Mouse (Mus musculus) heart, embryonic 13.5 days (tissue): ENCODE measurements around the gene Card11. TPM values are rescaled to one million over a fixed set of nuclear protein-coding genes. Genes with fewer than 3 reads are reported as not detected.

Experiments
- ATAC-seq: fragments of 200-750 bp; cut with Nextera tagmentation; 2 replicates; pipeline ENCODE4 v1.8.0; 2017; ENCODE audit warnings: moderate TSS enrichment; ENCODE audit not compliant: insufficient number of reproducible peaks, low FRiP score, low TSS enrichment; ENCODE audit errors: extremely low read depth
- H3K27ac ChIP-seq: fragments of 300-500 bp; sonication (generic); replicated peaks from 2 replicates; pipeline ENCODE4 v1.5.1; 2015; ENCODE audit warnings: moderate library complexity, mild to moderate bottlenecking, inconsistent platforms
- H3K27me3 ChIP-seq: fragments of 300-500 bp; sonication (generic); replicated peaks from 2 replicates; pipeline ENCODE4 v1.6.1; 2015; ENCODE audit warnings: mild to moderate bottlenecking, inconsistent platforms
- H3K36me3 ChIP-seq: fragments of 300-500 bp; sonication (generic); 2 replicates; pipeline ENCODE4 v1.6.1; 2015; ENCODE audit warnings: mild to moderate bottlenecking, inconsistent platforms
- H3K4me1 ChIP-seq: fragments of 300-500 bp; sonication (generic); 2 replicates; pipeline ENCODE4 v1.6.1; 2015; ENCODE audit warnings: inconsistent platforms
- H3K4me2 ChIP-seq: fragments of 300-500 bp; sonication (generic); 2 replicates; pipeline ENCODE4 v1.6.1; 2015; ENCODE audit warnings: inconsistent platforms, mild to moderate bottlenecking, moderate library complexity
- H3K4me3 ChIP-seq: fragments of 300-500 bp; sonication (generic); 2 replicates; pipeline ENCODE4 v1.5.1; 2015; ENCODE audit warnings: moderate library complexity, mild to moderate bottlenecking, inconsistent platforms
- H3K9ac ChIP-seq: fragments of 300-500 bp; sonication (generic); 2 replicates; pipeline ENCODE4 v1.6.1; 2015; ENCODE audit warnings: inconsistent platforms, mild to moderate bottlenecking, moderate library complexity
- H3K9me3 ChIP-seq: fragments of 300-500 bp; sonication (generic); 2 replicates; pipeline ENCODE4 v1.6.1; 2016; ENCODE audit warnings: inconsistent platforms
- WGBS: fragments of 180-500 bp; shearing (Covaris S2); methylation state at CpG from one replicate; pipeline ENCODE4 v1.1.7; 2015; ENCODE audit warnings: mixed read lengths; 5-methylcytosine and 5-hydroxymethylcytosine counted together
- polyA plus RNA-seq: library from polyadenylated mRNA; unstranded; fragments of >200 nt; fragmentation: Nextera tagmentation; extraction: Ambion mirVana; gene quantifications from 2 replicates; pipeline ENCODE4 v1.2.1, GENCODE M21; 2015

The Card11 gene
- polyA plus RNA-seq, 1 experiment from 2014 or later = 0.27 TPM

GRCm38 (mm10) chr5:140944382-140945125 lies 55.8 kb downstream of the Card11 start:
- 74% methylated on average over 18 of the region's 18 CpGs for WGBS
- no peak overlapping the region for H3K27ac ChIP-seq

DNA sequence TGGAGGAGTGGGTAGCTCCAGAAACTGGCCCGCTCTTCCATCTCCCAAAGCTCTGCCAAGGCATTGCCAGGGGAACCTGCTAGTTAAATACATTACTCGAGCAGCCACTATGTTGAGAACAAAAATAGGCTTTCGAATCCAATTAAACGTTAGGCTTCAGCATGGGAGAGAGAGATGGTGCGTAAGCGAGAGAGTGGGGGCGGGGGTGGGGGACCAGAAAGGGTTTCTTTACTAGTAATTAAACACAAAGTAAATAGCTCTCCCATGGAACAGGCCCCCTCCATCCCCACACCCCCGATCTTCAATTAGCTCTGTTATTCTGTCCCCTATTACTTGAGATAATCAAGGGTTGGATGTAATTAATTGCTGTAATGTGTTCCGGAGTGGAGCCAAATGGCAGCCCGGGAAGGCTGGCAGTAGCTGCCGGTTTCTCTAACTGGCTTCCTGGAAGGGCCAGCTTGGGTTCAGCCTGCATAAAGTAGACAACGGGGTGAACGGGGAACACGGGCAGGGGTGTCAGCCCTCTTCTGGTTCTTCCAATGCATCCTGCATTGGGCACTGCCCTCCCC lies 59.4 kb downstream of the Card11 start:
- Histone ChIP-seq H3K27me3 (no peaks in the 10 kb centered on the region), H3K4me2 (no peak overlapping the region), H3K27ac (no peak overlapping the region), H3K9me3 (no peaks in the 10 kb centered on the region), H3K36me3 (no peaks in the 10 kb centered on the region), H3K9ac (no peak overlapping the region), H3K4me1 (no peaks in the 10 kb centered on the region), H3K4me3 (no peak overlapping the region)
- 74% methylated on average over 14 of the region's 14 CpGs for WGBS
- ATAC-seq = no peak

More at GRCm38 (mm10) chr5:140944382-140945125, 55.8 kb downstream of the Card11 start:
- Histone ChIP-seq H3K27me3 (no peaks in the 10 kb centered on the region), H3K9ac (no peak overlapping the region), H3K36me3 (no peaks in the 10 kb centered on the region), H3K4me3 (no peak overlapping the region), H3K4me2 (no peak overlapping the region), H3K4me1 (peaks cover 12% of the 10 kb centered on the region), H3K9me3 (no peaks in the 10 kb centered on the region)
- ATAC-seq = no peak

DNA sequence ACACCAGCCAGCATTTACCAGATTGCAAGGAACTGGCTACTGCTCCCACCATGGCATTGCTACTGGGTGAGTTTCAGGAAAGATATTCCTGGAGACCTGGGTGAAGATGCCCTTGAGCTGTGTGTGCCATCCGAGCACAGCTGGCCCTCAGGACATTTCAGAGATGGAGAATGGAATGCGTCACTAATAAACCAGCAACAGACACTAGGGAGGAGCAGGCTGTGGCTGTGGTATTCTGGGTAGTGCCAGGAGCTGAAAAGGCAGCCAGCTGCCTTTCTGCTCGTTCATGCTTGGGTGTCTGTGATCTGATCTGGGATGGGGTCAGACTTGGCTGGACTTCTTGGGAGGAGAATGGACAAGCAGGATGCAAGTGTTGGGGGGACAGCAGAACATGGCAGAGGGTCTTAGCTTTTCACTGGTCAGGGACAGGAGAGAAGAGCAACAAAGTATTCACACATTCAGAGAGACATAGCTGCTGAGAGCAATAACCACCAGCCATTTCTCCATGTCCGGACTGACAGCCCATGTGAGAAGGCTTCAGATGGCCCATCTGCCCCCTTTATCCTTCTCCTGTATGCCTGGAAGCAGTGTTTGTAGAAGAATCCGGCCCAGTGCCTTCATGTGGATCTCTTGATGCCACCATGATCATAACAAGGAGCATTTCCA lies 60.0 kb downstream of the Card11 start:
- WGBS = 55% methylated on average over 5 of the region's 5 CpGs
- no peak for ATAC-seq
- no peaks in the 10 kb centered on the region for H3K4me1 ChIP-seq
- H3K36me3 ChIP-seq = no peaks in the 10 kb centered on the region
- H3K27ac ChIP-seq = no peak overlapping the region
- H3K4me2 ChIP-seq = no peak overlapping the region
- no peaks in the 10 kb centered on the region for H3K27me3 ChIP-seq
- no peaks in the 10 kb centered on the region for H3K9me3 ChIP-seq
- no peak overlapping the region for H3K4me3 ChIP-seq
- H3K9ac ChIP-seq = no peak overlapping the region

DNA sequence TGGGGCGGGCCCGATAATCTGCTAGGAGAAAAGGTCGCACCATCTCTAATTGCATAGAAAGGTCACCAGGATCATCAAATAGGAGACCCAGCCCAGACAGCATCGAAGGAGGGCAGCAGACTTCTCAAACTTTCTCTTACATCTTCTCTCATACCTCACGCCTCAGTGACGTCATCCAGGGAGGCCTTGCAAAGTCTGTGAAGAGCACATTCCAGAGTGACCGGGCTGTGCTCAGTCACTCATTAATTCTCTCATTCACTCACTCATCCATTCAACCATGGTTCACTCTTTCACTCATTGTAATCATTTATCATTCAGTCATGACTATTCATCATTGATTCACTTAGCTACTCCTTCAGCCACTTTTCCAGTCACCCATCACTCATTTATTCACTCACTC lies 63.6 kb downstream of the Card11 start:
- peaks cover 3% of the 10 kb centered on the region; the same call in 1 of the 2 replicates for H3K4me1 ChIP-seq
- H3K9ac ChIP-seq = no peak overlapping the region
- no peaks in the 10 kb centered on the region for H3K27me3 ChIP-seq
- no peak overlapping the region for H3K4me3 ChIP-seq
- H3K4me2 ChIP-seq = no peak overlapping the region
- 72% methylated on average over 7 of the region's 7 CpGs for WGBS
- H3K36me3 ChIP-seq = no peaks in the 10 kb centered on the region
- no peaks in the 10 kb centered on the region; the same call in 1 of the 2 replicates for H3K9me3 ChIP-seq
- ATAC-seq = no peak
- no peak overlapping the region for H3K27ac ChIP-seq

- Histone ChIP-seq H3K4me2 (no peak overlapping the region), H3K36me3 (no peaks in the 10 kb centered on the region), H3K9me3 (no peaks in the 10 kb centered on the region; the same call in 1 of the 2 replicates), H3K9ac (no peak overlapping the region), H3K27me3 (no peaks in the 10 kb centered on the region), H3K27ac (no peak overlapping the region), H3K4me3 (no peak overlapping the region), H3K4me1 (peaks cover 4% of the 10 kb centered on the region; the same call in 1 of the 2 replicates)
- ATAC-seq = no peak
- whole genome bisulfite sequencing = 90% methylated on average over 3 of the region's 3 CpGs
Measured at GRCm38 (mm10) chr5:140935848-140936247, 64.5 kb downstream of the Card11 start.

DNA sequence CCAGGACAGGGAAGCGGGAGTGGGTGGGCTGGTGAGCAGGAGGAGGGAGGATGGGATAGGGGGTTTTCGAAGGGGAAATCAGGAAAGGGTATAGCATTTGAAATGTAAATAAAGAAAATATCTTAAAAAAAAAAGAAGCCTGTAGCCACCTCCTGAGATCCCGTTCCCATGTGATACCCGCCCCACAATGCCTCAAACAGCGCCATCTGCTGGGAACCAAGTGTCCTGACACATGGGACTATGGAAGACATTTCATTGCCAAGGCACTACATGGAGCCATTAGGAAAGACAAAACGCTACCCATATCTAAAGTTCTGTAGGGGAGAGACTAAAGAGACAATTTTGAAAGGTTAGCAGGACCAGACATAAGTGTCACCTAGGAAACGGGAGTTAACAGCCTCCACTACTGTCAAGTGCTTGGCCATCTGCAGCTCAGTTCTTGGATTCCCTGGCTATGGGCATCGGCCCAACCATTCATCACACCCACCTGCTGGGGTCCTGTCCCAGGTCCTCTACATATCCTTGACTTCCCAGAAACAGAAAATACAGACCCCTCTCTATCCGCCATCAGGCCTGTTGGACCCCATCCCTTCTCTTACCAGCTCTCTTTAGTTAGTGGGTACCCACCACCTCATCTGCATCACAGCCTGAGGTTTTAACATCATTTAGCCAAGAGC lies 65.6 kb downstream of the Card11 start:
- Histone ChIP-seq H3K9ac (no peak overlapping the region), H3K4me2 (no peak overlapping the region), H3K4me3 (no peak overlapping the region), H3K36me3 (no peaks in the 10 kb centered on the region), H3K9me3 (no peaks in the 10 kb centered on the region; the same call in 1 of the 2 replicates), H3K27ac (no peak overlapping the region), H3K4me1 (peaks cover 4% of the 10 kb centered on the region; the same call in 1 of the 2 replicates), H3K27me3 (no peaks in the 10 kb centered on the region)
- no peak for ATAC-seq
- WGBS = 74% methylated on average over 9 of the region's 9 CpGs

- ATAC-seq = no peak
- peaks cover 4% of the 10 kb centered on the region; the same call in 1 of the 2 replicates for H3K4me1 ChIP-seq
Measured at GRCm38 (mm10) chr5:140931523-140932229, 68.7 kb downstream of the Card11 start.

DNA sequence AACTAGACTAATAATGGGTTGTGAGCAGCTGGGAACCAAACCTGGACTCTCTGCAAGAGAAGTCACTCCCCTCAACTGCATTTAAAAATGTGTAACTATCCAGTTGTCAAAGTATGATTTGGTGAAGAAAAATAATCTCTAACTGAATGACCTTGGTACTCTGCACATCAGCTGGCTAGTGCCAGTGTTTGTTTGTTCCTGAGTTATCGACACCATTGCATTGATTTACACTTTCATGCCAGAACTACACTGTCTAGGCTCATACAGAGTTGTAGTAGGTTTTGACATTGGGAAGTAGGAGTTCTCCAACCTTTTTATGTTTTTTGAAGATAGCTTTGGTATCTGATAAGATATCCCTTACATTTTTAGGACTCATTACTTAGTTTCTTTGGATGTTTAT lies 81.9 kb downstream of the Card11 start:
- ATAC-seq = no peak
- H3K9ac ChIP-seq = no peak overlapping the region
- no peak overlapping the region for H3K4me2 ChIP-seq
- no peaks in the 10 kb centered on the region for H3K4me1 ChIP-seq
- H3K4me3 ChIP-seq = no peak overlapping the region
- H3K27me3 ChIP-seq = no peaks in the 10 kb centered on the region
- peaks cover 17% of the 10 kb centered on the region for H3K9me3 ChIP-seq
- no peak overlapping the region for H3K27ac ChIP-seq
- 80% methylated on average over 1 of the region's 1 CpGs for WGBS
- no peaks in the 10 kb centered on the region for H3K36me3 ChIP-seq

More at GRCm38 (mm10) chr5:140931523-140932229, 68.7 kb downstream of the Card11 start:
- Histone ChIP-seq H3K4me3 (no peak overlapping the region), H3K27me3 (no peaks in the 10 kb centered on the region), H3K9me3 (no peaks in the 10 kb centered on the region; the same call in 1 of the 2 replicates), H3K36me3 (no peaks in the 10 kb centered on the region), H3K4me2 (no peak overlapping the region), H3K9ac (no peak overlapping the region), H3K27ac (no peak overlapping the region)
- WGBS = 26% methylated on average over 5 of the region's 5 CpGs

DNA sequence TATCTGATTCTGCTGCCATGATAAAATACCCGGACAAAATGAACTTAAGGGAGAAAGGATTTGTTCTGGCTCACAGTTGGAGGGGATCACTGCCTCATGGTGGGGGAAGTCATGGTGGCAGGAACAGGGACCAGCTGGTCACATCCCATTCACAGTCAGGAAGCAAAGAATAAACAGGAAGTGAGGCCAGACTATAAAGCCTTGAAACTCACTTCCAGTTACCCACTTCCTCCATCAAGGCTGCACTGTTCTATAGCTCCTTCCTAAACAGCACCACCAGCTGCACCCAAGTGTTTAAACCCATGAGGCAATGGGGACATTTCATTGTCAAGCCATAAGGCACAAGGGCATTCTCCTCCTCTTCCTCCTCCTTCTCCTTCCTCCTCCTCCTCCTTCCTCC lies 82.6 kb downstream of the Card11 start:
- H3K4me3 ChIP-seq = no peak overlapping the region
- H3K9ac ChIP-seq = no peak overlapping the region
- H3K4me1 ChIP-seq = no peaks in the 10 kb centered on the region
- ATAC-seq = no peak
- no peaks in the 10 kb centered on the region for H3K36me3 ChIP-seq
- no peak overlapping the region for H3K27ac ChIP-seq
- H3K9me3 ChIP-seq = peaks cover 17% of the 10 kb centered on the region
- no peak overlapping the region for H3K4me2 ChIP-seq
- 85% methylated on average over 1 of the region's 1 CpGs for whole genome bisulfite sequencing
- H3K27me3 ChIP-seq = no peaks in the 10 kb centered on the region

GRCm38 (mm10) chr5:140910841-140911240 lies 89.5 kb downstream of the Card11 start:
- Histone ChIP-seq H3K4me1 (0 out of 2 replicates have a peak, but pooled peaks cover 3% of the 10 kb centered on the region), H3K9me3 (peaks cover 10% of the 10 kb centered on the region), H3K4me3 (no peak overlapping the region), H3K27ac (no peak overlapping the region), H3K4me2 (no peak overlapping the region), H3K27me3 (no peaks in the 10 kb centered on the region), H3K9ac (no peak overlapping the region), H3K36me3 (no peaks in the 10 kb centered on the region)
- no peak for ATAC-seq
- WGBS = 89% methylated on average over 5 of the region's 5 CpGs
